8 mouse cellular contexts compared by ENCODE assay signal in genomic region chr7:46770706-46771105, GRCm38 (mm10). TPM values are rescaled to one million over a fixed set of nuclear protein-coding genes. Genes with fewer than 3 reads are reported as not detected.
DNase-seq lines count a peak whose midpoint lies in the region; ATAC-seq and TF ChIP-seq lines count a peak whose summit lies in the region.

No protein-coding gene starts in this region.

- DNase-seq in midbrain, embryonic 10.5 days (ENCODE audit: low spot score), result peak; percentile 59
- no peak for DNase-seq in G1E (ENCODE audit: low spot score)
- peak; percentile 66 for DNase-seq in cerebellum, adult 11-12 months
- DNase-seq in gastrocnemius, adult 2 months, result peak; percentile 61
- peak; percentile 66 for DNase-seq in large intestine, adult 2 months (ENCODE audit: low read depth, low spot score)
- DNase-seq in lung, postnatal 0 days (ENCODE audit: low spot score), result peak; percentile 72
- DNase-seq in stomach, postnatal 0 days (ENCODE audit: low spot score), result peak; percentile 73

- H3K4me2 ChIP-seq in midbrain, embryonic 15.5 days, result no peak overlapping the region
- no peak overlapping the region for H3K4me2 ChIP-seq in lung, postnatal 0 days (replicated peaks; ENCODE audit: low read depth, low read length)
- no peak overlapping the region for H3K4me2 ChIP-seq in stomach, postnatal 0 days (replicated peaks; ENCODE audit: low read depth)

- H3K9me3 ChIP-seq in midbrain, embryonic 10.5 days (replicated peaks), result no peaks in the 10 kb centered on the region
- no peaks in the 10 kb centered on the region for H3K9me3 ChIP-seq in midbrain, embryonic 15.5 days
- H3K9me3 ChIP-seq in G1E (replicated peaks), result no peaks in the 10 kb centered on the region
- no peaks in the 10 kb centered on the region for H3K9me3 ChIP-seq in lung, postnatal 0 days (ENCODE audit: low read length)
- no peaks in the 10 kb centered on the region for H3K9me3 ChIP-seq in stomach, postnatal 0 days (ENCODE audit: control insufficient read depth, low read length)

- peak; percentile 66 for TF ChIP-seq CTCF in G1E (IDR thresholded peaks at IDR 0.05; ENCODE audit: low read depth, low read length)
- peak; percentile 91 for TF ChIP-seq CTCF in gastrocnemius, adult 2 months (IDR thresholded peaks at IDR 0.05)
- TF ChIP-seq CTCF in lung, postnatal 0 days (IDR thresholded peaks at IDR 0.05), result peak; percentile 99
- peak; percentile 98 for TF ChIP-seq CTCF in stomach, postnatal 0 days (IDR thresholded peaks at IDR 0.05; ENCODE audit: low read depth)

- H3K4me3 ChIP-seq in midbrain, embryonic 10.5 days, result no peak overlapping the region
- no peak overlapping the region for H3K4me3 ChIP-seq in midbrain, embryonic 15.5 days
- no peak overlapping the region for H3K4me3 ChIP-seq in G1E (ENCODE audit: low read depth, low read length)
- no peak overlapping the region for H3K4me3 ChIP-seq in gastrocnemius, adult 2 months
- H3K4me3 ChIP-seq in lung, postnatal 0 days (ENCODE audit: low read depth, low read length), result no peak overlapping the region
- no peak overlapping the region for H3K4me3 ChIP-seq in stomach, postnatal 0 days (ENCODE audit: low read depth, low read length)

- no peak for ATAC-seq in midbrain, embryonic 15.5 days (replicated peaks)
- ATAC-seq in G1E (ENCODE audit: extremely low read depth, insufficient number of reproducible peaks, low FRiP score, poor library complexity, severe bottlenecking), result no peak
- no peak for ATAC-seq in lung, postnatal 0 days
- ATAC-seq in stomach, postnatal 0 days (ENCODE audit: low FRiP score, low TSS enrichment), result 0 out of 2 replicates have a peak, but pooled peaks have one; percentile 26

- H3K36me3 ChIP-seq in midbrain, embryonic 10.5 days, result peaks cover 91% of the 10 kb centered on the region
- H3K36me3 ChIP-seq in midbrain, embryonic 15.5 days (replicated peaks), result peaks cover 61% of the 10 kb centered on the region
- H3K36me3 ChIP-seq in G1E (replicated peaks), result peaks cover 87% of the 10 kb centered on the region
- peaks cover 35% of the 10 kb centered on the region for H3K36me3 ChIP-seq in lung, postnatal 0 days (ENCODE audit: insufficient read depth, low read length)
- H3K36me3 ChIP-seq in stomach, postnatal 0 days (ENCODE audit: control insufficient read depth, insufficient read depth, low read length), result peaks cover 21% of the 10 kb centered on the region

- H3K27ac ChIP-seq in midbrain, embryonic 10.5 days (replicated peaks), result no peak overlapping the region
- H3K27ac ChIP-seq in midbrain, embryonic 15.5 days, result no peak overlapping the region
- no peak overlapping the region for H3K27ac ChIP-seq in gastrocnemius, adult 2 months
- no peak overlapping the region for H3K27ac ChIP-seq in lung, postnatal 0 days (ENCODE audit: low read length)
- H3K27ac ChIP-seq in stomach, postnatal 0 days (replicated peaks), result no peak overlapping the region

- H3K27me3 ChIP-seq in midbrain, embryonic 10.5 days (ENCODE audit: low read depth, poor library complexity, severe bottlenecking), result no peaks in the 10 kb centered on the region
- no peaks in the 10 kb centered on the region for H3K27me3 ChIP-seq in midbrain, embryonic 15.5 days (replicated peaks)
- no peaks in the 10 kb centered on the region for H3K27me3 ChIP-seq in G1E (ENCODE audit: insufficient read depth, low read length)
- H3K27me3 ChIP-seq in lung, postnatal 0 days (replicated peaks; ENCODE audit: insufficient read depth, low read length), result no peaks in the 10 kb centered on the region
- H3K27me3 ChIP-seq in stomach, postnatal 0 days (ENCODE audit: control insufficient read depth, insufficient read depth, low read length), result no peaks in the 10 kb centered on the region

- H3K9ac ChIP-seq in midbrain, embryonic 15.5 days, result no peak overlapping the region
- H3K9ac ChIP-seq in lung, postnatal 0 days (replicated peaks; ENCODE audit: low read depth), result no peak overlapping the region
- H3K9ac ChIP-seq in stomach, postnatal 0 days (ENCODE audit: low read length), result no peak overlapping the region

- WGBS in midbrain, embryonic 10.5 days, result 71% methylated on average over 4 of the region's 4 CpGs
- 62% methylated on average over 4 of the region's 4 CpGs for WGBS in midbrain, embryonic 15.5 days
- WGBS in large intestine, adult 2 months, result 51% methylated on average over 4 of the region's 4 CpGs
- WGBS in lung, postnatal 0 days, result 53% methylated on average over 4 of the region's 4 CpGs
- 56% methylated on average over 4 of the region's 4 CpGs for WGBS in stomach, postnatal 0 days

- TF ChIP-seq EP300 in lung, postnatal 0 days (IDR thresholded peaks at IDR 0.05), result no peak
- no peak for TF ChIP-seq EP300 in stomach, postnatal 0 days (optimal IDR thresholded peaks at IDR 0.05)

- intact Hi-C loops in gastrocnemius, adult 2 months (cut with DNase I), result no loop called here

- no peaks in the 10 kb centered on the region for H3K4me1 ChIP-seq in midbrain, embryonic 10.5 days
- H3K4me1 ChIP-seq in midbrain, embryonic 15.5 days, result no peaks in the 10 kb centered on the region
- H3K4me1 ChIP-seq in G1E (ENCODE audit: insufficient read depth, low read depth, low read length), result no peaks in the 10 kb centered on the region
- no peaks in the 10 kb centered on the region for H3K4me1 ChIP-seq in lung, postnatal 0 days (ENCODE audit: insufficient read depth, low read depth, low read length)
- H3K4me1 ChIP-seq in stomach, postnatal 0 days (replicated peaks; ENCODE audit: control insufficient read depth, insufficient read depth), result no peaks in the 10 kb centered on the region

RNA-seq across cellular contexts. Expression of gene Saa2, which starts 19.1 kb away (rescaled TPM):
- polyA plus RNA-seq in midbrain, embryonic 10.5 days (2016; fragmentation: Nextera tagmentation; extraction: Ambion mirVana), result 0.19 TPM in 1 of 2 replicates, not detected in the other
- polyA plus RNA-seq in midbrain, embryonic 15.5 days (2015; fragmentation: Nextera tagmentation; extraction: Ambion mirVana), result not detected in 2 replicates
- not detected in 2 replicates for total RNA-seq in G1E (2014; fragmentation: Nextera tagmentation)
- total RNA-seq in G1E (2017), result not detected in 2 replicates
- not detected in 2 replicates for polyA plus RNA-seq in G1E (2012)
- total RNA-seq in gastrocnemius, adult 2 months (2021), result not detected
- 0.34 and 13.7 TPM in 2 replicates for polyA plus RNA-seq in large intestine, adult 2 months (2012; rRNA removed)
- polyA plus RNA-seq in lung, postnatal 0 days (2015; fragmentation: Nextera tagmentation; extraction: Ambion mirVana), result 1.0 TPM in 1 of 2 replicates, not detected in the other
- polyA plus RNA-seq in stomach, postnatal 0 days (2015; fragmentation: Nextera tagmentation; extraction: Ambion mirVana), result 0.08 TPM in 1 of 2 replicates, not detected in the other

RNA-seq across cellular contexts. Expression of gene Hps5, which starts 25.2 kb away (rescaled TPM):
- 16.3 and 22.3 TPM in 2 replicates for polyA plus RNA-seq in midbrain, embryonic 10.5 days (2016; fragmentation: Nextera tagmentation; extraction: Ambion mirVana)
- polyA plus RNA-seq in midbrain, embryonic 15.5 days (2015; fragmentation: Nextera tagmentation; extraction: Ambion mirVana), result 13.0 and 13.7 TPM in 2 replicates
- total RNA-seq in G1E (2014; fragmentation: Nextera tagmentation) (20.4 and 30.4 TPM in 2 replicates), G1E (2017) (34.9 and 40.4 TPM in 2 replicates)
- polyA plus RNA-seq in G1E (2012), result 2.1 and 2.7 TPM in 2 replicates
- 10 to 100 TPM in 1 of 2 experiments, 1 to 10 TPM in 1; 9.7 to 11.3 TPM for total RNA-seq in gastrocnemius, adult 2 months (2021)
- polyA plus RNA-seq in large intestine, adult 2 months (2012; rRNA removed), result 27.6 and 33.9 TPM in 2 replicates
- polyA plus RNA-seq in lung, postnatal 0 days (2015; fragmentation: Nextera tagmentation; extraction: Ambion mirVana), result 12.7 and 13.7 TPM in 2 replicates
- 6.4 and 7.0 TPM in 2 replicates for polyA plus RNA-seq in stomach, postnatal 0 days (2015; fragmentation: Nextera tagmentation; extraction: Ambion mirVana)

RNA-seq across cellular contexts. Expression of gene Gtf2h1, which starts 25.2 kb away (rescaled TPM):
- 50.0 and 53.5 TPM in 2 replicates for polyA plus RNA-seq in midbrain, embryonic 10.5 days (2016; fragmentation: Nextera tagmentation; extraction: Ambion mirVana)
- 41.2 and 44.6 TPM in 2 replicates for polyA plus RNA-seq in midbrain, embryonic 15.5 days (2015; fragmentation: Nextera tagmentation; extraction: Ambion mirVana)
- total RNA-seq in G1E (2014; fragmentation: Nextera tagmentation) (189 and 225 TPM in 2 replicates), G1E (2017) (275 and 302 TPM in 2 replicates)
- polyA plus RNA-seq in G1E (2012), result 101 and 108 TPM in 2 replicates
- 10 to 100 TPM; 17.7 to 18.6 TPM for total RNA-seq in gastrocnemius, adult 2 months (2021)
- polyA plus RNA-seq in large intestine, adult 2 months (2012; rRNA removed), result 6.9 and 10.2 TPM in 2 replicates
- 29.1 and 30.6 TPM in 2 replicates for polyA plus RNA-seq in lung, postnatal 0 days (2015; fragmentation: Nextera tagmentation; extraction: Ambion mirVana)
- 28.0 and 29.0 TPM in 2 replicates for polyA plus RNA-seq in stomach, postnatal 0 days (2015; fragmentation: Nextera tagmentation; extraction: Ambion mirVana)

RNA-seq across cellular contexts. Expression of gene Saa1, which starts 27.9 kb away (rescaled TPM):
- 0.21 TPM in 1 of 2 replicates, not detected in the other for polyA plus RNA-seq in midbrain, embryonic 10.5 days (2016; fragmentation: Nextera tagmentation; extraction: Ambion mirVana)
- 0.30 and 0.31 TPM in 2 replicates for polyA plus RNA-seq in midbrain, embryonic 15.5 days (2015; fragmentation: Nextera tagmentation; extraction: Ambion mirVana)
- total RNA-seq in G1E (2014; fragmentation: Nextera tagmentation) (not detected in 2 replicates), G1E (2017) (not detected in 2 replicates)
- not detected in 2 replicates for polyA plus RNA-seq in G1E (2012)
- not detected for total RNA-seq in gastrocnemius, adult 2 months (2021)
- 4.3 and 434 TPM in 2 replicates for polyA plus RNA-seq in large intestine, adult 2 months (2012; rRNA removed)
- polyA plus RNA-seq in lung, postnatal 0 days (2015; fragmentation: Nextera tagmentation; extraction: Ambion mirVana), result 0.65 and 0.69 TPM in 2 replicates
- polyA plus RNA-seq in stomach, postnatal 0 days (2015; fragmentation: Nextera tagmentation; extraction: Ambion mirVana), result 0.13 and 0.33 TPM in 2 replicates

RNA-seq across cellular contexts. Expression of gene Saa4, which starts 38.3 kb away (rescaled TPM):
- not detected in 2 replicates for polyA plus RNA-seq in midbrain, embryonic 10.5 days (2016; fragmentation: Nextera tagmentation; extraction: Ambion mirVana)
- not detected in 2 replicates for polyA plus RNA-seq in midbrain, embryonic 15.5 days (2015; fragmentation: Nextera tagmentation; extraction: Ambion mirVana)
- total RNA-seq in G1E (2014; fragmentation: Nextera tagmentation), result not detected in 2 replicates
- total RNA-seq in G1E (2017), result not detected in 2 replicates
- polyA plus RNA-seq in G1E (2012), result not detected in 2 replicates
- total RNA-seq in gastrocnemius, adult 2 months (2021), result not detected
- 0.05 TPM in 1 of 2 replicates, not detected in the other for polyA plus RNA-seq in large intestine, adult 2 months (2012; rRNA removed)
- polyA plus RNA-seq in lung, postnatal 0 days (2015; fragmentation: Nextera tagmentation; extraction: Ambion mirVana), result not detected in 2 replicates
- not detected in 2 replicates for polyA plus RNA-seq in stomach, postnatal 0 days (2015; fragmentation: Nextera tagmentation; extraction: Ambion mirVana)
